Mouse (Mus musculus) hindbrain, postnatal 0 days (tissue): ENCODE data around the gene Iqce. TPM values are rescaled to one million over a fixed set of nuclear protein-coding genes. Genes with fewer than 3 reads are reported as not detected.
A peak's percentile ranks its signal among the peaks of the same experiment; 100 is the strongest.

Experiments
- ATAC-seq: fragments of 200-750 bp; cut with Nextera tagmentation; 2 replicates; pipeline ENCODE4 v1.8.0; 2017; ENCODE audit warnings: mild to moderate bottlenecking, moderate TSS enrichment, moderate library complexity
- DNase-seq: peaks from one replicate; pipeline ENCODE4 v3.0.0-alpha.2; 2015; ENCODE audit warnings: low spot score
- H3K27ac ChIP-seq: fragments of 300-500 bp; sonication (generic); 2 replicates; pipeline ENCODE4 v1.5.1; 2014; ENCODE audit warnings: mild to moderate bottlenecking
- H3K27me3 ChIP-seq: fragments of 300-500 bp; sonication (generic); 2 replicates; pipeline ENCODE4 v1.6.1; 2014; ENCODE audit warnings: low read length, mixed read lengths; ENCODE audit not compliant: insufficient read depth
- H3K36me3 ChIP-seq: fragments of 300-500 bp; sonication (generic); 2 replicates; pipeline ENCODE4 v1.6.1; 2014; ENCODE audit warnings: low read length, mixed read lengths; ENCODE audit not compliant: insufficient read depth
- H3K4me1 ChIP-seq: fragments of 300-500 bp; sonication (generic); 2 replicates; pipeline ENCODE4 v1.6.1; 2014; ENCODE audit warnings: antibody characterized with exemption, low read length, mixed read lengths; ENCODE audit not compliant: insufficient read depth
- H3K4me2 ChIP-seq: fragments of 300-500 bp; sonication (generic); 2 replicates; pipeline ENCODE4 v1.6.1; 2014; ENCODE audit warnings: low read depth, mild to moderate bottlenecking, low read length, moderate library complexity, mixed read lengths
- H3K4me3 ChIP-seq: fragments of 300-500 bp; sonication (generic); 2 replicates; pipeline ENCODE4 v1.5.1; 2014; ENCODE audit warnings: low read length
- H3K9ac ChIP-seq: fragments of 300-500 bp; sonication (generic); replicated peaks from 2 replicates; pipeline ENCODE4 v1.6.1; 2014; ENCODE audit warnings: mild to moderate bottlenecking, low read length, moderate library complexity, mixed read lengths
- H3K9me3 ChIP-seq: fragments of 300-500 bp; sonication (generic); 2 replicates; pipeline ENCODE4 v1.6.1; 2016; ENCODE audit warnings: low read length, mixed read lengths
- CTCF ChIP-seq: IDR thresholded peaks from 2 replicates; pipeline ENCODE4 v1.5.1; 2016; ENCODE audit warnings: antibody characterized with exemption, control low read depth, low read depth
- WGBS: fragments of 180-500 bp; shearing (Covaris S2); extraction: QIAGEN DNeasy Blood & Tissue Kit; methylation state at CpG from one replicate; pipeline ENCODE4 v1.1.7; 2014; 5-methylcytosine and 5-hydroxymethylcytosine counted together
- polyA plus RNA-seq: library from polyadenylated mRNA; unstranded; fragments of >200 nt; fragmentation: Nextera tagmentation; extraction: Ambion mirVana; gene quantifications from 2 replicates; pipeline ENCODE4 v1.2.1, GENCODE M21; 2015
- total RNA-seq: library from RNA; depleted of rRNA; stranded (reverse); fragments of >200 nt; gene quantifications from 2 replicates; pipeline ENCODE4 v1.2.3, GENCODE M21; 2014

Gene Iqce
- total and polyA plus RNA-seq, 2 experiments from 2014 or later, result 22.1 to 43.1 TPM

- TF ChIP-seq CTCF, result no peak
- Histone ChIP-seq H3K27me3 (no peaks in the 10 kb centered on the region), H3K9me3 (no peaks in the 10 kb centered on the region), H3K4me3 (no peak overlapping the region), H3K36me3 (peaks cover 72% of the 10 kb centered on the region), H3K27ac (no peak overlapping the region), H3K9ac (no peak overlapping the region), H3K4me2 (no peak overlapping the region), H3K4me1 (no peaks in the 10 kb centered on the region)
- no peak for DNase-seq
- WGBS, result 93% methylated on average over 13 of the region's 13 CpGs
- no peak for ATAC-seq
Observed at GRCm38 (mm10) chr5:140624961-140625360, 77.2 kb downstream of the Iqce start.

DNA sequence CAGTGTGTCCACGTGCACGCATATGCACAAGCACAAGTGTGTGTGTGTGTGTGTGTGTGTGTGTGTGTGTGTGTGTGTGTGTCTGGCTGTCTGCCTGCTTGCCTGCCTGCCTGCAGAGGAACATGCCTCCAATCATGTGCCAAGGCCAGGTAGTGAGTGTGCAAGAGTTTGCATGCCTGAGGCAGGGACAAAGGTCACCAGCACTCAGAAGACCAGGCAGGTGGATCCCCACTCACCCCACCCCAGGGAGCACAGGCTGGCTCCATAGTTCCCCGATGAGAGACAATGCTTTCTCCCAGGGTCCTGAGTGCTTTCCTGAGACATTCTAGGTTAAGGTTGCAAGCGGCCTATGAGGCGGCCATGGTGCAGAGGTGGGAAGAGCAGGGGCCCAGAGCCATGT, 77.9 kb downstream of the Iqce start:
- WGBS, result 83% methylated on average over 5 of the region's 5 CpGs

DNA sequence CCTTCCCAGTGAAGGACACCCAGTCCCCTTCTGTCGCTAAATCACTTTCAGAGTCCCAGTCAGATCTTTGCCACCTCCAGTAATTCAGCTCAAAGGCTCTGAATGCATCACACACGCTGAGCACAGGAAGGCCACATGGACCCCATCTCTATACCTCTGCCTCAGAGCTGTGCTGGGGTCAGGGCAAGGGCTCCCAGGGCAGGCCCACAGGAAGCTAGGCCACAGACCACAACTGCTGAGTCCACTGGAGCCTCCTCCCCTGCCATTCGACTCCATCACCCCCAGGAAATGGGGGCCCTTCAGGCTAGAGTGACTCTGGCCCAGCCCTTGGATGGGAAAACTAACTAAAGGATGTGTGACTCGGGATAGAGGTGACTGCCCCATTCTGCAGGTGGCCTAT, 78.4 kb downstream of the Iqce start:
- DNase-seq (no peak), ATAC-seq (no peak)
- H3K36me3 ChIP-seq, result peaks cover 60% of the 10 kb centered on the region
- H3K4me3 ChIP-seq, result no peak overlapping the region
- H3K27me3 ChIP-seq, result no peaks in the 10 kb centered on the region
- no peak overlapping the region for H3K27ac ChIP-seq
- H3K9ac ChIP-seq, result no peak overlapping the region
- WGBS, result 76% methylated on average over 4 of the region's 4 CpGs
- no peaks in the 10 kb centered on the region for H3K4me1 ChIP-seq
- no peak for TF ChIP-seq CTCF
- H3K9me3 ChIP-seq, result no peaks in the 10 kb centered on the region
- H3K4me2 ChIP-seq, result no peak overlapping the region

More for the DNA sequence above, 77.9 kb downstream of the Iqce start:
- no peak overlapping the region for H3K4me3 ChIP-seq
- no peaks in the 10 kb centered on the region for H3K27me3 ChIP-seq
- no peak overlapping the region for H3K4me2 ChIP-seq
- DNase-seq (no peak), ATAC-seq (no peak)
- no peak overlapping the region for H3K27ac ChIP-seq
- TF ChIP-seq CTCF, result no peak
- H3K9me3 ChIP-seq, result no peaks in the 10 kb centered on the region
- peaks cover 65% of the 10 kb centered on the region for H3K36me3 ChIP-seq
- no peaks in the 10 kb centered on the region for H3K4me1 ChIP-seq
- H3K9ac ChIP-seq, result no peak overlapping the region

- Histone ChIP-seq H3K9me3 (no peaks in the 10 kb centered on the region), H3K4me1 (no peaks in the 10 kb centered on the region), H3K4me3 (no peak overlapping the region), H3K9ac (no peak overlapping the region), H3K36me3 (peaks cover 54% of the 10 kb centered on the region), H3K27me3 (no peaks in the 10 kb centered on the region), H3K4me2 (no peak overlapping the region), H3K27ac (no peak overlapping the region)
- ATAC-seq (no peak), DNase-seq (no peak)
- no peak for TF ChIP-seq CTCF
- WGBS, result 90% methylated on average over 23 of the region's 23 CpGs
Observed at GRCm38 (mm10) chr5:140622978-140623670, 79.1 kb downstream of the Iqce start.

GRCm38 (mm10) chr5:140621517-140621916, 80.7 kb downstream of the Iqce start:
- Histone ChIP-seq H3K27ac (peak overlapping the region; percentile 51; the same call in 1 of the 2 replicates), H3K4me2 (no peak overlapping the region), H3K4me3 (no peak overlapping the region), H3K9me3 (no peaks in the 10 kb centered on the region), H3K4me1 (no peaks in the 10 kb centered on the region), H3K9ac (no peak overlapping the region), H3K36me3 (peaks cover 38% of the 10 kb centered on the region), H3K27me3 (no peaks in the 10 kb centered on the region)
- 53% methylated on average over 10 of the region's 10 CpGs for WGBS
- TF ChIP-seq CTCF, result 0 out of 2 replicates have a peak, but pooled peaks have one; percentile 30
- DNase-seq, result no peak
- ATAC-seq, result no peak; the same call in 1 of the 2 replicates

- Histone ChIP-seq H3K27me3 (no peaks in the 10 kb centered on the region), H3K4me1 (no peaks in the 10 kb centered on the region), H3K27ac (peak overlapping the region; percentile 51; the same call in 1 of the 2 replicates), H3K4me3 (no peak overlapping the region), H3K9me3 (no peaks in the 10 kb centered on the region), H3K36me3 (peaks cover 34% of the 10 kb centered on the region), H3K4me2 (no peak overlapping the region), H3K9ac (no peak overlapping the region)
- DNase-seq, result no peak
- no peak for ATAC-seq
- no peak for TF ChIP-seq CTCF
- WGBS, result 55% methylated on average over 9 of the region's 9 CpGs
Observed at GRCm38 (mm10) chr5:140621092-140621491, 81.1 kb downstream of the Iqce start.
